Mouse (Mus musculus) megakaryocyte, adult 5-6 weeks (primary cell): Measurements from ENCODE around the gene Msi2. TPM values are rescaled to one million over a fixed set of nuclear protein-coding genes. Genes with fewer than 3 reads are reported as not detected.
A peak's percentile ranks its signal among the peaks of the same experiment; 100 is the strongest.

ENCODE experiments used
- ATAC-seq: 2 replicates; pipeline ENCODE4 v1.8.0; 2016; ENCODE audit warnings: mild to moderate bottlenecking, inconsistent platforms; ENCODE audit not compliant: poor library complexity, severe bottlenecking
- total RNA-seq, 2 experiments: library from RNA; stranded (forward) in 1 of 2; stranded (reverse) in 1 of 2; fragments of 153-499, 151-499 nt in 1 of 2; fragments of 221-1000, 200-1000 nt in 1 of 2; gene quantifications; 2 replicates each; pipeline versions ENCODE4 v1.2.3 to v1.2.4; 2015 to 2017

The Msi2 gene
- total RNA-seq, 2 experiments from 2014 or later: 5.3 to 14.4 TPM

GRCm38 (mm10) chr11:88391181-88391814 lies 327.0 kb downstream of the Msi2 start:
- ATAC-seq: no peak

- no peak for ATAC-seq
Observed at GRCm38 (mm10) chr11:88389530-88389929, 328.8 kb downstream of the Msi2 start.

- no peak for ATAC-seq
Observed at GRCm38 (mm10) chr11:88386916-88387315, 331.4 kb downstream of the Msi2 start.

GRCm38 (mm10) chr11:88382449-88382848 lies 335.9 kb downstream of the Msi2 start:
- no peak for ATAC-seq

GRCm38 (mm10) chr11:88381145-88381909 lies 337.0 kb downstream of the Msi2 start:
- no peak for ATAC-seq

- no peak for ATAC-seq
Observed at GRCm38 (mm10) chr11:88379635-88380034, 338.7 kb downstream of the Msi2 start.

GRCm38 (mm10) chr11:88378686-88379339 lies 339.5 kb downstream of the Msi2 start:
- ATAC-seq: no peak

- no peak for ATAC-seq
Observed at GRCm38 (mm10) chr11:88372589-88372988, 345.7 kb downstream of the Msi2 start.

- no peak for ATAC-seq
Observed at GRCm38 (mm10) chr11:88369898-88370297, 348.4 kb downstream of the Msi2 start.

GRCm38 (mm10) chr11:88367501-88367900 lies 350.8 kb downstream of the Msi2 start:
- no peak for ATAC-seq

GRCm38 (mm10) chr11:88365914-88366540 lies 352.3 kb downstream of the Msi2 start:
- ATAC-seq: no peak

GRCm38 (mm10) chr11:88364231-88364630 lies 354.1 kb downstream of the Msi2 start:
- ATAC-seq: no peak

GRCm38 (mm10) chr11:88363481-88363880 lies 354.8 kb downstream of the Msi2 start:
- no peak for ATAC-seq

- no peak for ATAC-seq
Observed at GRCm38 (mm10) chr11:88359736-88360135, 358.6 kb downstream of the Msi2 start.

- no peak for ATAC-seq
Observed at GRCm38 (mm10) chr11:88357325-88357724, 361.0 kb downstream of the Msi2 start.

- peak; percentile 24; the same call in 1 of the 2 replicates for ATAC-seq
Observed at GRCm38 (mm10) chr11:88356598-88357290, 361.6 kb downstream of the Msi2 start.

- ATAC-seq: no peak
Observed at GRCm38 (mm10) chr11:88356016-88356415, 362.3 kb downstream of the Msi2 start.

GRCm38 (mm10) chr11:88354771-88355170 lies 363.5 kb downstream of the Msi2 start:
- ATAC-seq: no peak

GRCm38 (mm10) chr11:88351722-88352473 lies 366.4 kb downstream of the Msi2 start:
- no peak for ATAC-seq

- no peak for ATAC-seq
Observed at GRCm38 (mm10) chr11:88348690-88349089, 369.6 kb downstream of the Msi2 start.
